Mouse (Mus musculus) ES-E14 (cell line): ENCODE results near the gene Arhgap25. TPM values are rescaled to one million over a fixed set of nuclear protein-coding genes. Genes with fewer than 3 reads are reported as not detected.
"Not testable (repeated sequence)": the region's sequence is repeated elsewhere in the genome, so short reads cannot be mapped to it uniquely, and the experiment has no call there.

Experiments
- DNase-seq: peaks from one replicate; pipeline ENCODE4 v3.0.0-alpha.2; 2013; ENCODE audit warnings: low read depth, low spot score
- H3K27ac ChIP-seq: 2 replicates; pipeline ENCODE4 v1.5.1; 2012; ENCODE audit warnings: low read depth, mild to moderate bottlenecking, low read length, moderate library complexity, mixed read lengths; ENCODE audit not compliant: poor library complexity, insufficient read depth, severe bottlenecking
- H3K36me3 ChIP-seq: 2 replicates; pipeline ENCODE4 v1.6.1; 2012; ENCODE audit warnings: mild to moderate bottlenecking, low read length, moderate library complexity, mixed read lengths; ENCODE audit not compliant: control insufficient read depth, poor library complexity, insufficient read depth, severe bottlenecking
- H3K4me1 ChIP-seq, 2 experiments: fragments of 150-350 bp in 1 of 2; sonication (generic) in 1 of 2; 2 replicates each; pipeline ENCODE4 v1.6.1; 2012; ENCODE audit warnings: low read length in 2 of 2, mild to moderate bottlenecking in 1 of 2, mixed read lengths in 1 of 2; ENCODE audit not compliant: control insufficient read depth in 2 of 2, insufficient read depth in 2 of 2, poor library complexity in 1 of 2
- H3K4me3 ChIP-seq, 2 experiments: fragments of 150-350 bp in 1 of 2; sonication (generic) in 1 of 2; 2 replicates each; pipeline ENCODE4 v1.5.1; 2012; ENCODE audit warnings: low read length in 2 of 2, low read depth in 1 of 2, mild to moderate bottlenecking in 1 of 2, mixed read lengths in 1 of 2; ENCODE audit not compliant: insufficient read depth in 1 of 2, poor library complexity in 1 of 2, severe bottlenecking in 1 of 2
- H3K9ac ChIP-seq: 2 replicates; pipeline ENCODE4 v1.6.1; 2012; ENCODE audit warnings: low read depth, mild to moderate bottlenecking, low read length, mixed read lengths; ENCODE audit not compliant: poor library complexity, insufficient read depth, severe bottlenecking
- H3K9me3 ChIP-seq: fragments of 150-350 bp; sonication (generic); 2 replicates; pipeline ENCODE4 v1.6.1; 2012; ENCODE audit warnings: low read depth, mild to moderate bottlenecking, low read length; ENCODE audit not compliant: control insufficient read depth, insufficient read depth
- CHD2 ChIP-seq: IDR thresholded peaks from 2 replicates; pipeline ENCODE4 v1.6.1; 2014; ENCODE audit warnings: mild to moderate bottlenecking, low read depth, low read length, inconsistent platforms
- HCFC1 ChIP-seq: IDR thresholded peaks from 2 replicates; pipeline ENCODE4 v1.6.1; 2012; ENCODE audit warnings: low read length, inconsistent platforms, borderline replicate concordance; ENCODE audit not compliant: insufficient read depth
- MAFK ChIP-seq: IDR thresholded peaks from 2 replicates; pipeline ENCODE4 v1.6.1; 2014; ENCODE audit warnings: mild to moderate bottlenecking, low read depth, low read length, inconsistent platforms; ENCODE audit not compliant: insufficient read depth
- ZC3H11A ChIP-seq: IDR thresholded peaks from 2 replicates; pipeline ENCODE4 v1.6.1; 2012; ENCODE audit warnings: low read depth, mild to moderate bottlenecking, inconsistent platforms, low read length, borderline replicate concordance
- ZNF384 ChIP-seq: IDR thresholded peaks from 2 replicates; pipeline ENCODE4 v1.6.1; 2012; ENCODE audit warnings: low read depth, low read length, inconsistent platforms
- in situ Hi-C, 2 experiments: fragments of 600-800 bp; cut with MboI; formaldehyde crosslinking; loops; one replicate each; pipeline ENCODE4 v1.15.1; 2025; ENCODE audit warnings: low sequenced_read_pairs in 2 of 2, inconsistent platforms in 1 of 2; ENCODE audit not compliant: unreplicated experiment in 2 of 2
- total RNA-seq: library from RNA; depleted of rRNA; stranded (reverse); fragments of 300-350 nt; gene quantifications from 2 replicates; pipeline ENCODE4 v1.2.3, GENCODE M21; 2012

Gene Arhgap25
- total RNA-seq, 1 experiment, result 0.13 TPM

DNA sequence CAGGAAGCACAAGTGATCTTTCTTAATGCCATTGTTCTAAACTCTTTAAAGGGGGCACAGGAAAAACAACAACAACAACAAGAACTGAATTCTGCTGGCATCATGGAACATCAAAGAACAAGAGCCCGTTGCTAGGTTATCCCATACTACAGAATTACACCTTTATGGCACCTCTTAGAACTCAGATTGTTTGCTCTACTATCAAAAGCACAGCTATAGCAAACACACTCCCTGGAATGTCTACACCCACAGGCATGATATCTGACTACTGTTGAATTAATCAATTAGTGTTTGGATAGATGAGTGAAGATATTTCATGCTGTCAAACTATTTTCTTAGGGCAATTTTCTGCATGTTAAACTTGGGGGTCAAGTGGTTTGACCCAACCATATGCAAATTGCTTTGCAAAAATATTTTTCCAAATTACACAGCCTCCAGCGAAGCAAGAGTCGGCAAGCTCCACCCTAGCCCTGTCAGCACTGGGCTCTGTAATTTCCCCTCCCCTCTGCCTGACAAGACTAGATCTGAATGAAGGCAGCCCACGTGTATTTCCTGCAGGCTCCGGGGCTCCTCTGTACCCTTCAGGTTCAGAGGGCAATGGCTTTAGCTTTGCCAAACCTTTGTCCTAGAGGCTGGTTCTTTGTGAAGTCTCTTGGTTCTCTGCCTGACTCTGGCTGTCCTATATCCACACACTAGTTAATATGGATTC lies 53.6 kb downstream of the Arhgap25 start:
- in situ Hi-C loops, result no loop called here
- no peak for TF ChIP-seq ZNF384
- no peak for TF ChIP-seq HCFC1
- no peak for TF ChIP-seq CHD2
- TF ChIP-seq ZC3H11A, result no peak
- DNase-seq, result no peak

DNA sequence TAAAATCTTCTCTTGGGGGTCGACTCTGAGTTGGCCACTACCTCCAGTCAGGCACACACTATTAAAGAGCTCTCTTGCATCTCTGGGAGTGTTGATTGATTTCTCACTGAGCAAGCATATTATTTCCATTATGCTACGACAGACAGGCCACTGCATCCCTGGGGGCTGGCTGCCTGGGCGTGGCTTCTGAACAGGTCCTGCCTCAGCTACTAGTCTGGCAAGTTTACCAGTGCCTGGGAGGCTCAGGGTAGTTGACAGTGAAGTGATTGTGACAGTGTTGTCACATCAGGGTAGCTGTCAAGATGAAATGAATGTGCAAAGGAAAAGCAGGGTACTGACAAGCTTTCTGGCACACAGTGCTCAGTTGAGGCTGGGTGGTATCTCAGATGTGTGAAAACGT lies 54.2 kb downstream of the Arhgap25 start:
- DNase-seq, result no peak
- Histone ChIP-seq H3K4me1 (no peaks in the 10 kb centered on the region), H3K36me3 (no peaks in the 10 kb centered on the region), H3K4me3 (no peak overlapping the region), H3K9me3 (no peaks in the 10 kb centered on the region), H3K27ac (no peak overlapping the region), H3K9ac (no peak overlapping the region)
- TF ChIP-seq HCFC1 (no peak), MAFK (no peak), ZC3H11A (no peak), CHD2 (no peak), ZNF384 (no peak)
- in situ Hi-C loops, result no loop called here

More for the DNA sequence above, 53.6 kb downstream of the Arhgap25 start:
- Histone ChIP-seq H3K9ac (no peak overlapping the region), H3K9me3 (no peaks in the 10 kb centered on the region), H3K36me3 (no peaks in the 10 kb centered on the region), H3K4me3 (no peak overlapping the region), H3K4me1 (no peaks in the 10 kb centered on the region), H3K27ac (no peak overlapping the region)

DNA sequence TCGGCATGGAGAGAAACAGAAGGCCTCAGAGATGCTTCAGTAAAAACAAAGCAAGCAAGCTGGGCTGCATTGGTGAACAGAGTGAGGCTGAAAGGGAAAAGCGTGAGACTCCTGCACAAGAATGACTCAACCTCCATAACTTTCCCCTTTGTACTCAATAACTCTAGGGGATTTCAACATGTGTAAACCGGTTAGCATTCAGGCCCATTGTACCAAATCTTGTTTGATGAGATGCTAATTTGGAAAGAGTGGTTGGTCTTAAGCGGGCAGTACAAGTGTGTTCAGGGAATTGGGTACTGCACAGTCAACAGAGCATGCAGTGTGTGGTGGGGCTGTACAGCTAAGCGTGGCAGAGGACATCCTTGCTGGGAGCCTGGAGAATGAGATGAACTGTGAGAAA lies 57.8 kb downstream of the Arhgap25 start:
- in situ Hi-C loops, result no loop called here
- DNase-seq, result no peak
- H3K36me3 ChIP-seq, result no peaks in the 10 kb centered on the region
- H3K4me1 ChIP-seq, result no peaks in the 10 kb centered on the region
- no peak for TF ChIP-seq HCFC1
- no peak for TF ChIP-seq CHD2
- no peak for TF ChIP-seq ZC3H11A
- no peak for TF ChIP-seq ZNF384
- TF ChIP-seq MAFK, result no peak
- H3K27ac ChIP-seq, result no peak overlapping the region
- H3K9me3 ChIP-seq, result no peaks in the 10 kb centered on the region
- H3K9ac ChIP-seq, result no peak overlapping the region
- no peak overlapping the region for H3K4me3 ChIP-seq

DNA sequence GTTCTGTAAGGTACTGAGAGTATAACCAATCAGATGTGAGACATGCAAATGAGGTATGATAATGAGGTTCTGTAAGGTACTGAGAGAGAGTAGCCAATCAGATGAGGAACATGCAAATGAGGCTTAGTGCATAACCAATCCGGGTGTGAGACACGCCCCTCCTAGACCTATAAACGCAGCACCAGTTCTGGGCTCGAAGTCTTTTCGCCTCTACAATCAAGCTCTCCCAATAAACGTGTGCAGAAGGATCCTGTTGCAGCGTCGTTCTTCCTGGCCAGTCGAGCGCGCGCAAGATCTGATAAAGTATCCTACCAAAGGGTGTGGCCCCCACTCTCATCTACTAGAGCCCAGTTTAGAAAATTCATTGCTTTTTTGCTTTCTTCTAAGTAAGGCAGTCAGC lies 63.0 kb downstream of the Arhgap25 start:
- H3K9me3 ChIP-seq, H3K27ac ChIP-seq, H3K9ac ChIP-seq, H3K36me3 ChIP-seq, DNase-seq, in situ Hi-C loops, H3K4me1 ChIP-seq, H3K4me3 ChIP-seq: not testable (repeated sequence)

DNA sequence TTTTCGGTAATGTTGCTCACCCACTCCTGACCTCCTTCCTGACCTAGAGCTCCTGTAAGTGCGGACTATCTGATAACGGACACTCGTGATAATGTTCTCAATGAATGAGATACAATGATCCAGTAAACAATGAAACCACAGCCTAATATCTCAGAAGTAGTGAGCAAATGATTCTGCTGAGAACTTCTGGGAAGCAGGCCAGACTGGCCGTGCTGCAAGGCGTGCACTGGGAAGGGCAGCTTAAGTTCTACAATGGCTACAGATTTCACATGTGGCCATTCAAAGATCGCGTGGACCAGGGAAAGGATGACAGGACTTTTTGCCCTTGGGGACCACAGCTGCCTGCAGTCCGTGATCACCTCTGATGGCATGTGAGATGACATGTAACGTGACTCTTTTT lies 64.7 kb downstream of the Arhgap25 start:
- Histone ChIP-seq H3K9me3 (no peaks in the 10 kb centered on the region), H3K9ac (no peak overlapping the region), H3K36me3 (no peaks in the 10 kb centered on the region), H3K27ac (no peak overlapping the region), H3K4me3 (no peak overlapping the region), H3K4me1 (no peaks in the 10 kb centered on the region)
- no peak for DNase-seq
- in situ Hi-C loops, result no loop called here
- TF ChIP-seq ZNF384, result no peak
- no peak for TF ChIP-seq CHD2
- TF ChIP-seq ZC3H11A, result no peak
